Mouse (Mus musculus): ENCODE measurements around the gene Samd8. TPM values are rescaled to one million over a fixed set of nuclear protein-coding genes. Genes with fewer than 3 reads are reported as not detected.

Gene Samd8
- total and polyA plus RNA-seq, 3 experiments: 5.4 to 9.5 (median 7.0) TPM

GRCm38 (mm10) chr14:21764646-21765045 lies 14.3 kb downstream of the Samd8 start:
- Histone ChIP-seq H3K27me3 (replicated peaks) (no peaks in the 10 kb centered on the region), H3K79me2 (replicated peaks; ENCODE audit: control insufficient read depth, extremely low read depth, insufficient read depth, poor library complexity, severe bottlenecking) (peaks cover 7% of the 10 kb centered on the region; the same call in 1 of the 2 replicates), H3K9ac (ENCODE audit: insufficient read depth, low read depth) (no peak overlapping the region), H3K4me1 (ENCODE audit: control insufficient read depth in 1 of 2, insufficient read depth in 2 of 2) (peaks cover 0 to 4% of the 10 kb centered on the region in 2 experiments; a peak in 2 of 4 replicates), H3K36me3 (replicated peaks in 1 of 2; ENCODE audit: control insufficient read depth in 1 of 2, insufficient read depth in 1 of 2, low read length in 1 of 2) (peaks cover 0 to 11% of the 10 kb centered on the region in 2 experiments), H3K27ac (ENCODE audit: insufficient read depth, low read depth) (no peak overlapping the region), H3K9me3 (replicated peaks; ENCODE audit: low read length) (no peaks in the 10 kb centered on the region), H3K4me2 (ENCODE audit: insufficient read depth, low read depth, poor library complexity, severe bottlenecking) (no peak overlapping the region), H3K4me3 (replicated peaks in 1 of 3; ENCODE audit: low read depth in 2 of 3, low read length in 2 of 3, poor library complexity in 1 of 3) (no peak overlapping the region)
- dilution Hi-C loops (cut with MboI; ENCODE audit: extremely low pct_ligation_motif_present, extremely low pct_unique_long_range_greater_than_20kb, low sequenced_read_pairs): no loop called here
- in situ Hi-C loops (cut with MboI; ENCODE audit: low pct_ligation_motif_present, low pct_unique_long_range_greater_than_20kb, low sequenced_read_pairs): no loop called here
- DNase-seq (ENCODE audit: extremely low read depth): no peak
- TF ChIP-seq NRF1 (IDR thresholded peaks at IDR 0.05; ENCODE audit: low read depth, low read length) (no peak), KAT2A (IDR thresholded peaks at IDR 0.05; ENCODE audit: insufficient replicate concordance, low read length) (no peak), RAD21 (IDR thresholded peaks at IDR 0.05; ENCODE audit: low read depth, low read length) (no peak), UBTF (IDR thresholded peaks at IDR 0.05; ENCODE audit: low read depth, low read length) (no peak), RCOR1 (conservative IDR thresholded peaks at IDR 0.05; ENCODE audit: low read depth, low read length) (no peak), ELF1 (IDR thresholded peaks at IDR 0.05; ENCODE audit: low read depth, low read length) (no peak), CTCF (conservative IDR thresholded peaks at IDR 0.05 in 1 of 2, IDR thresholded peaks at IDR 0.05 in 1 of 2; ENCODE audit: low read depth in 2 of 2, low read length in 2 of 2) (no peak), MAX (IDR thresholded peaks at IDR 0.05; ENCODE audit: low read length) (no peak), POLR2A (IDR thresholded peaks at IDR 0.05; ENCODE audit: low read depth, low read length) (no peak), MAFK (IDR thresholded peaks at IDR 0.05; ENCODE audit: insufficient replicate concordance, low read length) (no peak), TBP (conservative IDR thresholded peaks at IDR 0.05; ENCODE audit: low read depth, low read length) (no peak), SIN3A (IDR thresholded peaks at IDR 0.05; ENCODE audit: low read length) (no peak), GABPA (IDR thresholded peaks at IDR 0.05; ENCODE audit: insufficient replicate concordance, low read depth, low read length) (no peak), ZNF384 (IDR thresholded peaks at IDR 0.05; ENCODE audit: low read depth, low read length) (no peak), MAZ (IDR thresholded peaks at IDR 0.05; ENCODE audit: low read depth, low read length) (no peak)

- TF ChIP-seq GABPA (IDR thresholded peaks at IDR 0.05; ENCODE audit: insufficient replicate concordance, low read depth, low read length) (no peak), MAX (IDR thresholded peaks at IDR 0.05; ENCODE audit: low read length) (no peak), ETS1 (conservative IDR thresholded peaks at IDR 0.05; ENCODE audit: low read depth, low read length) (no peak), MXI1 (IDR thresholded peaks at IDR 0.05; ENCODE audit: low read depth, low read length) (no peak), IRF4 (IDR thresholded peaks at IDR 0.05; ENCODE audit: low read depth, low read length) (no peak)
- Histone ChIP-seq H3K36me3 (replicated peaks in 1 of 2; ENCODE audit: control insufficient read depth in 1 of 2, insufficient read depth in 1 of 2, low read length in 1 of 2) (peaks cover 0 to 11% of the 10 kb centered on the region in 2 experiments), H3K4me3 (replicated peaks in 1 of 3; ENCODE audit: low read depth in 2 of 3, low read length in 2 of 3, poor library complexity in 1 of 3) (no peak overlapping the region), H3K4me1 (ENCODE audit: control insufficient read depth in 1 of 2, insufficient read depth in 2 of 2) (peaks cover 0 to 6% of the 10 kb centered on the region in 2 experiments; a peak in 2 of 4 replicates), H3K27me3 (replicated peaks) (no peaks in the 10 kb centered on the region), H3K27ac (ENCODE audit: insufficient read depth, low read depth) (no peak overlapping the region), H3K9ac (ENCODE audit: insufficient read depth, low read depth) (no peak overlapping the region), H3K9me3 (replicated peaks; ENCODE audit: low read length) (no peaks in the 10 kb centered on the region), H3K4me2 (ENCODE audit: insufficient read depth, low read depth, poor library complexity, severe bottlenecking) (no peak overlapping the region), H3K79me2 (replicated peaks; ENCODE audit: control insufficient read depth, extremely low read depth, insufficient read depth, poor library complexity, severe bottlenecking) (peaks cover 10% of the 10 kb centered on the region; the same call in 1 of the 2 replicates)
- in situ Hi-C loops (cut with MboI; ENCODE audit: low pct_ligation_motif_present, low pct_unique_long_range_greater_than_20kb, low sequenced_read_pairs): no loop called here
- dilution Hi-C loops (cut with MboI; ENCODE audit: extremely low pct_ligation_motif_present, extremely low pct_unique_long_range_greater_than_20kb, low sequenced_read_pairs): no loop called here
- no peak for DNase-seq (ENCODE audit: extremely low read depth)
Observed at GRCm38 (mm10) chr14:21765754-21766397, 15.5 kb downstream of the Samd8 start.
